Mouse (Mus musculus): ENCODE measurements at regions not wholly inside any gene's neighbourhood (a gene's known extent, or its start where the extent isn't known, plus 50 kb on each side); places are given as distances from the start of the nearest gene placed in this dataset.
"Not testable (repeated sequence)": the region's sequence is repeated elsewhere in the genome, so short reads cannot be mapped to it uniquely, and the experiment has no call there.

GRCm38 (mm10) chr5:28798361-28798760 is 331.3 kb upstream of the Shh start:
- H3K4me1 ChIP-seq (replicated peaks) = no peaks in the 10 kb centered on the region
- no peak overlapping the region for H3K27ac ChIP-seq
- H3K9me3 ChIP-seq (replicated peaks) = no peaks in the 10 kb centered on the region
- no peak overlapping the region for H3K4me2 ChIP-seq
- no peak for DNase-seq
- H3K27me3 ChIP-seq = no peaks in the 10 kb centered on the region
- WGBS (ENCODE audit: insufficient replicate concordance) = 50% methylated on average over 1 of the region's 1 CpGs
- H3K9ac ChIP-seq = no peak overlapping the region
- H3K4me3 ChIP-seq (replicated peaks) = no peak overlapping the region
- ATAC-seq (ENCODE audit: low read depth) = no peak
- no peaks in the 10 kb centered on the region for H3K36me3 ChIP-seq

DNA sequence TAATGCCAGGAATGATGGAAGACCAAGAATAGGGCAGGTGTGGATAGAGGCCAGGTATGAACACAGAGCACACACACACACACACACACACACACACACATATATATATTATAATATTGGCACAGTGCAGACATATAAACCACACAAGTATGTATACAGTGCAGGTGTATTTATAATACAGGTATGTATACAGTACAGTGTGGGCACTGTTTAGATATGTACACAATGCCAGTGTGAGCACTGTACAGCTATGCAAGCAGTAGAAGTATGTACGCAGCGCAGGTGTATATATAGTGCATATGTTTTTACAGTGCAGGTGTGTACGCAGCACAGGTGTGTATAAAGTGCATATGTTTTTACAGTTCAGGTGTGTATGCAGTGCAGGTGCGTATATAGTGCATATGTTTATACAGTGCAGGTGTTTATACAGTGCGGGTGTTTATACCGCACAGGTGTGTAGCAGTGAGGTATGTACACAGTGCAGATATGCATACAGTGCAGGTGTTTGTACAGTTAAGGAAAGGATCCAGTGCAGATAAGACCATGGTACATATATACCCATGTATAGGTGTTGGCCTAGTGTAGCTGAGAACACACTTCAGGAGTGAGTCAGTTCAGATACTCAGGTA is 328.2 kb upstream of the Shh start:
- DNase-seq (no peak), ATAC-seq (ENCODE audit: low read depth) (no peak)
- no peak overlapping the region for H3K9ac ChIP-seq
- no peaks in the 10 kb centered on the region for H3K4me1 ChIP-seq (replicated peaks)
- no peak overlapping the region for H3K4me3 ChIP-seq (replicated peaks)
- no peaks in the 10 kb centered on the region for H3K36me3 ChIP-seq
- no peak overlapping the region for H3K27ac ChIP-seq
- no peak overlapping the region for H3K4me2 ChIP-seq
- H3K9me3 ChIP-seq (replicated peaks) = no peaks in the 10 kb centered on the region
- WGBS (ENCODE audit: insufficient replicate concordance) = 84% methylated on average over 6 of the region's 6 CpGs
- no peaks in the 10 kb centered on the region for H3K27me3 ChIP-seq

GRCm38 (mm10) chr5:28793781-28794180 is 326.7 kb upstream of the Shh start:
- Histone ChIP-seq H3K36me3 (no peaks in the 10 kb centered on the region), H3K4me1 (replicated peaks) (no peaks in the 10 kb centered on the region), H3K9me3 (replicated peaks) (no peaks in the 10 kb centered on the region), H3K9ac (no peak overlapping the region), H3K27me3 (no peaks in the 10 kb centered on the region), H3K27ac (no peak overlapping the region), H3K4me3 (replicated peaks) (no peak overlapping the region), H3K4me2 (no peak overlapping the region)
- DNase-seq (no peak), ATAC-seq (ENCODE audit: low read depth) (no peak)
- WGBS (ENCODE audit: insufficient replicate concordance) = 44% methylated on average over 2 of the region's 2 CpGs

- Histone ChIP-seq H3K36me3 (no peaks in the 10 kb centered on the region), H3K4me1 (replicated peaks) (no peaks in the 10 kb centered on the region), H3K4me3 (replicated peaks) (no peak overlapping the region), H3K27me3 (no peaks in the 10 kb centered on the region), H3K4me2 (no peak overlapping the region), H3K9me3 (replicated peaks) (no peaks in the 10 kb centered on the region), H3K9ac (no peak overlapping the region), H3K27ac (no peak overlapping the region)
- ATAC-seq (ENCODE audit: low read depth) = no peak
- no peak for DNase-seq
- 64% methylated on average over 11 of the region's 11 CpGs for WGBS (ENCODE audit: insufficient replicate concordance)
These were observed 318.4 kb upstream of the Shh start for GRCm38 (mm10) chr5:28785347-28786060.

DNA sequence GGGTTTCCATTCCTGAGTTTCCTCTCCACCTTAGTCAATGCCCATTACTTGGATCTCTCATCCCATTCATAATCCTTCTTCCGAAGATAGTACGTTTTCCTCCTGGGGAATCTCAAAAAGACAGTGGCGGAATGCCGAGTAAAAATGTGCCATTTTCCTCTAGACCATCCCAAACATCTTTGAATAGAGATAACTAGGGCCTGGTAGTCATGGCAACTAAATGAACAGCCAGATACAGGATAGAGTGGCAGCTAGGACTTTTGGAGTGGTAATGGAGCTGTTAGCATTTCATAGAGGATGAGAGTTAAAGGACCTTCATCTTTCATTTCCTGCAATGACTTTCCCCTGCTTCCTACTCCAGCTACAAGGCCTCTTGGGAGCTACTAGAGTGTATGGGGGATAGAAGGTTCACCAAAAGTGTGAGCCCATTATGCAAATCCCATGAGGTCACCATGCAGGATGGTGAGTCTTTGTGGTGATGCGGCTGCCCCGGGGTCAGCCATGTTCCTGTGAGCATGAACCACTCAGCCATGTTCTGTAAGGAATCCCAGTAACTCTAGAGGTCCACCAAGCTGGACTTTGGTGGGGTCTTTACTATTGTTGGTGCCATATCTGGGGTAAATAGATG is 317.4 kb upstream of the Shh start:
- no peak for ATAC-seq (ENCODE audit: low read depth)
- Histone ChIP-seq H3K9ac (no peak overlapping the region), H3K4me3 (replicated peaks) (no peak overlapping the region), H3K27ac (no peak overlapping the region), H3K4me1 (replicated peaks) (no peaks in the 10 kb centered on the region), H3K27me3 (no peaks in the 10 kb centered on the region), H3K4me2 (no peak overlapping the region), H3K36me3 (no peaks in the 10 kb centered on the region), H3K9me3 (replicated peaks) (no peaks in the 10 kb centered on the region)
- DNase-seq = no peak
- WGBS (ENCODE audit: insufficient replicate concordance) = 77% methylated on average over 6 of the region's 6 CpGs

DNA sequence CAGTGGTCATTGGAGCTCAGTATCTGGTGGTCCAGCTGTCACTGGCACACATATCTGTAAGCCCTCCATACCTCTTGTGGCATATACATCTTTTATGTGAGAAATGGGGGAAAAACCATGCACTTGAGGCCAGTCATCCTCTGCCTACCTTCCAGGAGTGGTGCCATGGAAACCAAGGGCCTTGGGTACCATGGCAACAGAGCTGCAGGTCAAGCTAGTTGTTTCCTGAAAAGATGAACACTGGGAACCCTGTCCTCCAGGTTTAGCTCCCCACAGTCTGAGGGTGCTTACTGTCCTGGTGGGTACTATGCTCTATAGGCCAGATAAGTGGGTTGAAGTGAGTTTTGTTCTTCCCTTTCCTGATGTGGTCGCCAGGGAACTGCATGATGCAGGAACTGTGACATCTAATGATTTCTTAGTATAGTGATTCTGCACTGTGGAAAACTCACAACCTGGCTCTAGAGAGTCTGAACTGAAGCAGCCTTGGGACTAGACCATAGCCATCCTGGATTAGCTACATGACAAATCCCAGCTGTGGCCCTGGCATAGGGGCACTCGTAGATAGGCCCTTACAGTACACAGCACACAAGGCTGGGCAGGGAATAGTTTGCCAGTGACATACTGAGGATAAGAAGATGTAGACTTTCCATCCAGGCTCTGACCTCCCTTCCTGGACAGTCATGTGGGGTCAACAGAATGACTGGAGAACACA is 308.7 kb upstream of the Shh start:
- Histone ChIP-seq H3K27me3 (no peaks in the 10 kb centered on the region), H3K36me3 (no peaks in the 10 kb centered on the region), H3K4me1 (replicated peaks) (no peaks in the 10 kb centered on the region; the same call in 1 of the 2 replicates), H3K27ac (no peak overlapping the region), H3K4me3 (replicated peaks) (no peak overlapping the region), H3K9me3 (replicated peaks) (no peaks in the 10 kb centered on the region), H3K4me2 (no peak overlapping the region), H3K9ac (no peak overlapping the region)
- no peak for DNase-seq
- ATAC-seq (ENCODE audit: low read depth) = no peak
- 61% methylated on average over 2 of the region's 2 CpGs for WGBS (ENCODE audit: insufficient replicate concordance)

DNA sequence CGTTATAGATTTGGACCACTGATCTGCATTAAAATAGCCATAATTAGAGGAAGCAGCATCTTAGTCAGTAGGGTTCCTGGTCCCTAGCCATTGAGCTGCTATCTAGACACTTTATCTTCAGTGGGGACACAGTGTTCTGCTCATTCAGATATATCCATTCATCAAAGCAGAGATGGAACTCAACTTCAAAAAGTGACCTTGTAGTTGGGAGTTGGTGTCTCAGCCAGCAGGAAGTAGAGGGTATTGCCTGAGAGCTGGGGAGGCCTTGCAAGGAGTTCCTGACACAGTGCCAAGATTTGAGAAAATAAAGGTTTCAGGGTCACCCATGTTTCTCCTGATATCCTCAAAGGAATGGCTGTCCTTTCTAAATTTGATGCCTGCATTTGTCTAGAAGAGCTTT is 304.7 kb upstream of the Shh start:
- no peaks in the 10 kb centered on the region for H3K36me3 ChIP-seq
- no peak overlapping the region for H3K4me3 ChIP-seq (replicated peaks)
- no peak overlapping the region for H3K9ac ChIP-seq
- 82% methylated on average over 1 of the region's 1 CpGs for WGBS (ENCODE audit: insufficient replicate concordance)
- DNase-seq (no peak), ATAC-seq (ENCODE audit: low read depth) (no peak)
- no peak overlapping the region for H3K4me2 ChIP-seq
- no peaks in the 10 kb centered on the region for H3K9me3 ChIP-seq (replicated peaks)
- H3K4me1 ChIP-seq (replicated peaks) = no peaks in the 10 kb centered on the region
- no peaks in the 10 kb centered on the region for H3K27me3 ChIP-seq
- no peak overlapping the region for H3K27ac ChIP-seq

GRCm38 (mm10) chr5:28756171-28756948 is 289.3 kb upstream of the Shh start:
- H3K4me1 ChIP-seq (replicated peaks) = no peaks in the 10 kb centered on the region
- H3K9ac ChIP-seq = no peak overlapping the region
- DNase-seq (no peak), ATAC-seq (ENCODE audit: low read depth) (no peak)
- 73% methylated on average over 6 of the region's 6 CpGs for WGBS (ENCODE audit: insufficient replicate concordance)
- no peak overlapping the region for H3K4me3 ChIP-seq (replicated peaks)
- H3K36me3 ChIP-seq = no peaks in the 10 kb centered on the region
- H3K9me3 ChIP-seq (replicated peaks) = no peaks in the 10 kb centered on the region
- H3K27me3 ChIP-seq = no peaks in the 10 kb centered on the region
- no peak overlapping the region for H3K27ac ChIP-seq
- no peak overlapping the region for H3K4me2 ChIP-seq

GRCm38 (mm10) chr5:28751821-28752220 is 284.8 kb upstream of the Shh start:
- DNase-seq; H3K4me1 ChIP-seq (replicated peaks); H3K9me3 ChIP-seq (replicated peaks); H3K9ac ChIP-seq; ATAC-seq (ENCODE audit: low read depth); H3K27ac ChIP-seq; H3K4me3 ChIP-seq (replicated peaks); H3K4me2 ChIP-seq; H3K36me3 ChIP-seq; H3K27me3 ChIP-seq: not testable (repeated sequence)

- Histone ChIP-seq H3K27ac (no peak overlapping the region), H3K4me1 (replicated peaks) (no peaks in the 10 kb centered on the region), H3K4me3 (replicated peaks) (no peak overlapping the region), H3K27me3 (no peaks in the 10 kb centered on the region), H3K9me3 (replicated peaks) (no peaks in the 10 kb centered on the region), H3K9ac (no peak overlapping the region), H3K4me2 (no peak overlapping the region), H3K36me3 (no peaks in the 10 kb centered on the region)
- no peak for ATAC-seq (ENCODE audit: low read depth)
- WGBS (ENCODE audit: insufficient replicate concordance) = 54% methylated on average over 3 of the region's 3 CpGs
- DNase-seq = no peak
These were observed 267.7 kb upstream of the Shh start for GRCm38 (mm10) chr5:28734768-28735167.

GRCm38 (mm10) chr5:28722067-28722466 is 255.0 kb upstream of the Shh start:
- ATAC-seq (ENCODE audit: low read depth) (no peak), DNase-seq (no peak)
- Histone ChIP-seq H3K4me2 (no peak overlapping the region), H3K36me3 (no peaks in the 10 kb centered on the region), H3K27ac (no peak overlapping the region), H3K4me3 (replicated peaks) (no peak overlapping the region), H3K9ac (no peak overlapping the region), H3K4me1 (replicated peaks) (no peaks in the 10 kb centered on the region), H3K9me3 (replicated peaks) (no peaks in the 10 kb centered on the region), H3K27me3 (no peaks in the 10 kb centered on the region)
- WGBS (ENCODE audit: insufficient replicate concordance) = 49% methylated on average over 3 of the region's 3 CpGs

Measured in liver, embryonic 13.5 days (tissue).